Mouse (Mus musculus) heart, embryonic 13.5 days (tissue): ENCODE data around the gene Nap1l2. TPM values are rescaled to one million over a fixed set of nuclear protein-coding genes. Genes with fewer than 3 reads are reported as not detected.
"Not testable (repeated sequence)": the region's sequence is repeated elsewhere in the genome, so short reads cannot be mapped to it uniquely, and the experiment has no call there.

Experiments
- ATAC-seq: fragments of 200-750 bp; cut with Nextera tagmentation; 2 replicates; pipeline ENCODE4 v1.8.0; 2017; ENCODE audit warnings: moderate TSS enrichment; ENCODE audit not compliant: insufficient number of reproducible peaks, low FRiP score, low TSS enrichment; ENCODE audit errors: extremely low read depth
- H3K27ac ChIP-seq: fragments of 300-500 bp; sonication (generic); replicated peaks from 2 replicates; pipeline ENCODE4 v1.5.1; 2015; ENCODE audit warnings: moderate library complexity, mild to moderate bottlenecking, inconsistent platforms
- H3K27me3 ChIP-seq: fragments of 300-500 bp; sonication (generic); replicated peaks from 2 replicates; pipeline ENCODE4 v1.6.1; 2015; ENCODE audit warnings: mild to moderate bottlenecking, inconsistent platforms
- H3K36me3 ChIP-seq: fragments of 300-500 bp; sonication (generic); 2 replicates; pipeline ENCODE4 v1.6.1; 2015; ENCODE audit warnings: mild to moderate bottlenecking, inconsistent platforms
- H3K4me1 ChIP-seq: fragments of 300-500 bp; sonication (generic); 2 replicates; pipeline ENCODE4 v1.6.1; 2015; ENCODE audit warnings: inconsistent platforms
- H3K4me2 ChIP-seq: fragments of 300-500 bp; sonication (generic); 2 replicates; pipeline ENCODE4 v1.6.1; 2015; ENCODE audit warnings: inconsistent platforms, mild to moderate bottlenecking, moderate library complexity
- H3K4me3 ChIP-seq: fragments of 300-500 bp; sonication (generic); 2 replicates; pipeline ENCODE4 v1.5.1; 2015; ENCODE audit warnings: moderate library complexity, mild to moderate bottlenecking, inconsistent platforms
- H3K9ac ChIP-seq: fragments of 300-500 bp; sonication (generic); 2 replicates; pipeline ENCODE4 v1.6.1; 2015; ENCODE audit warnings: inconsistent platforms, mild to moderate bottlenecking, moderate library complexity
- H3K9me3 ChIP-seq: fragments of 300-500 bp; sonication (generic); 2 replicates; pipeline ENCODE4 v1.6.1; 2016; ENCODE audit warnings: inconsistent platforms
- WGBS: fragments of 180-500 bp; shearing (Covaris S2); methylation state at CpG from one replicate; pipeline ENCODE4 v1.1.7; 2015; ENCODE audit warnings: mixed read lengths; 5-methylcytosine and 5-hydroxymethylcytosine counted together
- polyA plus RNA-seq: library from polyadenylated mRNA; unstranded; fragments of >200 nt; fragmentation: Nextera tagmentation; extraction: Ambion mirVana; gene quantifications from 2 replicates; pipeline ENCODE4 v1.2.1, GENCODE M21; 2015

Nap1l2 gene
- polyA plus RNA-seq, result 0.83 and 0.98 TPM in 2 replicates

DNA sequence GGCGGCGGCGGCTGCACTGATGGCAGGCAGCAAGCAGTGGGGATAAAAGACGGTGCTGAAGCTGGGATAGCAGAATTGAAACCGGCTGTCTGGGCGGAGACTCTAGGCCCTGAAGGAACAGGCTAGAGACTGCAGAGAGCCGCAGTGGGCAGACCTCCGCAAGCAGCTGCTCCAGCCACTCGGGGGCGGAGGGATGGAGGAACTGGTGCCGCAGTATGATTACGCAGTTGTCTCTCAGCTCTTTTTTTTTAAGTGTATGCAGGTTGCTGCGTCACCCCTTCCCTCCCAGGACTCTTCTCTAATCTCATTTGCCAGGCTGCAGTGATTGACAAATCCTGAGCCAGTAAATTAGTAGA is at the start of gene Nap1l2:
Nap1l2 (minus strand) TSS at position 210 of the 356 bp plus-strand sequence.
- Histone ChIP-seq H3K9me3 (no peaks in the 10 kb centered on the region), H3K4me1 (no peaks in the 10 kb centered on the region), H3K27me3 (peaks cover 41% of the 10 kb centered on the region), H3K9ac (peak within 1 kb of the TSS; percentile 37; the same call in 1 of the 2 replicates), H3K36me3 (no peaks in the 10 kb centered on the region), H3K27ac (no peak within 1 kb of the TSS), H3K4me3 (peak within 1 kb of the TSS; percentile 54), H3K4me2 (peak within 1 kb of the TSS; percentile 72)
- no peak for ATAC-seq
- 7% methylated on average over 13 of the region's 13 CpGs for WGBS

DNA sequence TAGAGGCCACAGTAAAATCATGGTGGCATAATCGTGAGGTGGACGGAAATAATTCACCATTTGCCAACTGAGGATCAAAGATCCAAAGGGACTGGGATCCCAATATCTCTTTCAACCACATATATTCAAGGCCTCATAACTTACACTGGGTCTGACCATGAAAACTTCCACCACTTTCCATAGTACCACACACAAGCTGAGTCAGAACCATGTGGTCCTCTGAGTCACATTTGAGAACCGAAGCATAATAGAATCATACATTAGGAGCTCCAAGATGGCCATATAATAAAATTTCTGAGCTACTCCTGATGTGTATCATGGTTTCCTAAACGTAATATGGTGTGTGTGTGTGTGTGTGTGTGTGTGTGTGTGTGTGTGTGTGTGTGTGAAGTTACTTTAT is 28.8 kb upstream of the Nap1l2 start:
- ATAC-seq, result no peak
- peaks cover 45% of the 10 kb centered on the region for H3K27me3 ChIP-seq
- no peaks in the 10 kb centered on the region for H3K9me3 ChIP-seq
- no peaks in the 10 kb centered on the region for H3K36me3 ChIP-seq
- H3K4me3 ChIP-seq, result no peak overlapping the region
- WGBS, result 74% methylated on average over 4 of the region's 4 CpGs
- H3K4me1 ChIP-seq, result no peaks in the 10 kb centered on the region
- H3K9ac ChIP-seq, result no peak overlapping the region
- H3K4me2 ChIP-seq, result no peak overlapping the region
- H3K27ac ChIP-seq, result no peak overlapping the region

DNA sequence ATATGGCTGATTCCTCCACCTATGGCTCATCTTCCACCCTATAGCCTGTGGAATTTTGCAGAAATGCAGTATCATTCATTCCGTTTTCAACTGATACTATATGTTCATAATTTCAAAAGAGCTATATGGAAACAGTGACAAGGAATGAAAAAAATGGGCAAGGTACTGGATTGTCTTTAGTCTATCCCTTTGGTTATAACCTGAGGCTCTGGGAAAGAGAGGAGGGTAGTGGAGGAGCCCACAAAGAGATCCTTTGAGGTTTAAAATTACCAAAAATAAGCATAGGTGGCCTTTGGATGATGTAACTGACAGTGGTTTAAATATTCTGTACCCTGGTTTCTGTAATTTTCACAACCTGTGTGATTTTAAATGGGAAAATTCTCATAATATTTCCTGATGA is 389 bp upstream of the Nap1l2 start:
- Histone ChIP-seq H3K9ac (no peak overlapping the region), H3K4me2 (peak overlapping the region; percentile 72), H3K4me3 (peak overlapping the region; percentile 54), H3K27me3 (peaks cover 41% of the 10 kb centered on the region), H3K9me3 (no peaks in the 10 kb centered on the region), H3K36me3 (no peaks in the 10 kb centered on the region), H3K4me1 (no peaks in the 10 kb centered on the region), H3K27ac (no peak overlapping the region)
- no peak for ATAC-seq
- 26% methylated on average over 1 of the region's 1 CpGs for WGBS

DNA sequence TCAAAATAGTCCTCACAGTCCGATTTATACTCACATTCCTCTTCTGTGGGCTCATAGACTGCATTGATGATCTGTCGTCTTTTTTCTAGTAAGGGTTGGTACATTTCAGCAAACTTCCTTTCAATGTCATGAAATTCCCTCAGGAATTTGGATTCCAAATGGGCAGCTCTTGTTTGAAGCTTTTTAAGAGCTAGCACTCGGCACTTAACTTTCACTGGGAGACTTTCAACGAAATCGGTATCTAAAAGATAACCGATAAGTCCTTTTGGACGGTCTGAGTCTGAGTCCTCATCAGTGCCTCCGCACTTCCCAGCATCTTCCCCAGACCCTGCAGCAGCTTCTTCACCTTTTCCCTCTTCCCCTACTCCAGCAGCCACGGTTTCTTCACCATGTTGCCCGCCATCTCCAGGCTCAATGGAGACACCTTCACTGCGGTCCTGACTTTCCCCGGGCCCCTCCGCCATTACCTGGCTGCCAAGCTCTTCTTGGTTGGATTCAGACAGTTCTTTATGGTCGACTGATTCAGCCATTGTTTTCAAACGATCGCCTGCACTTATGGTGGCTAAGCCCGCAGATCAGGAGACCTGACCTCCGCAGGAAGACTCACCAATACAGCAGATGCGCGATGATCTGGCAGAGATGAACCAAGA is 534 bp downstream of the Nap1l2 start:
- H3K9ac ChIP-seq, result peak overlapping the region; percentile 37; the same call in 1 of the 2 replicates
- ATAC-seq, result no peak
- WGBS, result 15% methylated on average over 20 of the region's 20 CpGs

DNA sequence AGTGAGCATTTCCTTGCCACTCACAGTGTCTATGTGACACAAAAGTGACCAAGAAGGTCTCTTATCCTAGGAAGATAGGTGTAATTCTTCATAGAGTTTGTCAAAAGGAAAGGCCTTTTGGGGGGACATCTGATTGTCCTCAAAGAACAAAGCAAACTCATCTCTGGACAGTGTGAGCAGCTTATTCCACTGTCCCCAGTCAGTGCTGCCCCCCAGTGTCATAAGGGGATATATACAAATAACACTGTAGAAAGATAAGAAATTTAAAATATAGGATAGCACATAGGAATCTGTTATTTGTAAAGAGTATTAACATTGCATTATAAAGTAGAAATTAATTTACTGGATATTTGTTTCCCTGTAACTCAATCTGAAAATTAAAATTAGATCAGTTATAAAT is 2.9 kb downstream of the Nap1l2 start:
- H3K27ac ChIP-seq, result no peak overlapping the region
- no peak overlapping the region for H3K9ac ChIP-seq
- no peak for ATAC-seq
- peaks cover 46% of the 10 kb centered on the region for H3K27me3 ChIP-seq
- no peaks in the 10 kb centered on the region for H3K9me3 ChIP-seq
- H3K4me3 ChIP-seq, result no peak overlapping the region
- H3K4me1 ChIP-seq, result no peaks in the 10 kb centered on the region
- H3K36me3 ChIP-seq, result no peaks in the 10 kb centered on the region
- no peak overlapping the region for H3K4me2 ChIP-seq

More for the DNA sequence above, 534 bp downstream of the Nap1l2 start:
- Histone ChIP-seq H3K36me3 (no peaks in the 10 kb centered on the region), H3K4me3 (peak overlapping the region; percentile 54), H3K27ac (no peak overlapping the region), H3K4me2 (peak overlapping the region; percentile 72), H3K9me3 (no peaks in the 10 kb centered on the region), H3K4me1 (no peaks in the 10 kb centered on the region), H3K27me3 (peaks cover 41% of the 10 kb centered on the region)

DNA sequence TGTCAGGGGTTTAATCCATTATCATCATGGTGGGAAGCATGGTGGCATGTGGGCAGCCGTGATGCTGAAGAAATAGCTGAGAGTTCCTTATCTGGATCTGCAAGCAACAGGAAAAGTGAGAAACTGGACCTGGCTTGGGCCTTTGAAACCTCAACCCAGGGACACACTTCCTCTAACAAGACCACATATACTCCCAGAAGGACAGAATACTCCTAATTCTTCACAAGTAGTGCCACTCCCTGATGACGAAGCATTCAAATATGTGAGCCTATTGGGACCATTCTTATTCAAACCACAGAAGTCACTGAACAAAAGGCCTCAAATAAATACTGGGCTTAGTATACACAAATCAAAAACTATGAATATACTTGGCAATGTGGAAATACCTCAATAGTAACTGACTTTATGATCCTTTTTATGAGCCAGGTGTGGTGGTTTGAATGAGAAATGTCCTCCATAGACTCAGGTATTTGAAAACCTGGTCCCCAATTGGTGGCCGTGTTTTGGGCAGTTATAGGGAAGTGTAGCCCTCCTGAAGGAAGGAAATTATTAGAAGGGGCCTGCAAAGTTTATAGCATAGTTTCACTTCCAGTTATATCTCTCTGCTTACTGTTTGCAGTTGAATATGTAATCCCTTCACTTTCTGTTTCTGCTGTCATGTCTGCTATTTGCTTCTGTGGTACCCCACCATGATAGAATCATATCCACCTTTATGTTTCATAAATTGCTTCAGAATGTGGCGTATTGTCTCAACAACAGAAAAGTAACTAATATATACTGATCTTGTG is 6.5 kb downstream of the Nap1l2 start:
- H3K36me3 ChIP-seq, result no peaks in the 10 kb centered on the region
- ATAC-seq, result no peak
- H3K4me2 ChIP-seq, result no peak overlapping the region
- H3K27ac ChIP-seq, result no peak overlapping the region
- H3K27me3 ChIP-seq, result peaks cover 31% of the 10 kb centered on the region
- H3K4me3 ChIP-seq, result no peak overlapping the region
- 56% methylated on average over 4 of the region's 4 CpGs for WGBS
- no peaks in the 10 kb centered on the region for H3K4me1 ChIP-seq
- H3K9me3 ChIP-seq, result no peaks in the 10 kb centered on the region
- no peak overlapping the region for H3K9ac ChIP-seq

DNA sequence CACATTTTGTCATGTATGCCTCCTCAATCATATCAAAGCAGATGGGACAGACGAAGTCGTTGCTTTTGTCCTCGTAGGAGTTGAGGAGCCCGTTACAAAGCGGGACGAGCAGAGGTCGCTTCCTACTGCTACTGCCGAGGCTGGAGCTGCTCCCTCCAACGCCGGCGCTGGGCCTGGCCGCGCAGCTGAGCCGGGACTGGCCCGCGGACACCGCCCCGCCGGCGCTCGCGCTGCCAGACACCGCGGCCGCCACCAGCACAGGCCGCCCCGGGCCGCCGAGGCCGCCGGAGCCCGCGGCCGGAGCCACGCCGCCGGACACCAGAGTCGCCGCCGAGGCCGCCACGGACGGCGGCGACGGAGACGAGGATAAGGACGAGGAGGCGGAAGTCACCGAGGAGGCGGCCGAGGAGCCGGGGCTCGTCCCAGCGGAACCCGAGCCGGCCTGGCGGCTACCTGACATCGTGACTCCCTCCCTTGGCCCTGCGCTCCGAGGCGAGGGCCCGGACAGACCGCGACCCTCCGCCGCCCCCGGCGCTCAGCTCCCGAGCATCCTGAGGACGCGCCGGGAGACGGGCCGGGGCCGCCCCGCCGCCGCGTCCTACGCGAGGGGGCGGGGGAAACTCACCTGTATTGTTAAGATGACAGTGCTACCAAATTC is 21.4 kb downstream of the Nap1l2 start:
- Histone ChIP-seq H3K27me3 (peaks cover 22% of the 10 kb centered on the region), H3K4me3 (peak overlapping the region; percentile 43), H3K4me2 (peak overlapping the region; percentile 59)
- H3K9me3 ChIP-seq, H3K36me3 ChIP-seq, H3K9ac ChIP-seq, H3K4me1 ChIP-seq, H3K27ac ChIP-seq: not testable (repeated sequence)
- 20% methylated on average over 24 of the region's 83 CpGs for WGBS
- ATAC-seq, result peak; percentile 61; the same call in 1 of the 2 replicates

DNA sequence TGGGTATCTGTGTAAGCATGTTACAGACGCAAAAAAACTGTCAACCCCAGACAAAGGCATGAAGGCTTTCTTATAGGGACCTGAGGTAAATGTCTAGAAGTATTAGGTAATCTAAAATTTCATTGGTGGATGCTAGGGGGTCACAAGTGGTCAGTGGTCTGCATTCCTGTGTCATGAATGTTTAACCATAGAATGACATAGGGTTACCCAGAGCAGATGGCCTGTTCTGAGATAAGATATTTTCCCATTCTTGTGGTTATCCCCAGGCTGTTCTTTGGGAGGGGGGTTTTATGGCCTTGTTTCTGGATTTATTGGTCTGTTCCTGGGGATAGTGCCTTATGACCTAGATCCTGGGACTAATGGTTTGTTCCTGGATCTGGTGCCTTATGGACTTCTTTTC is 30.3 kb downstream of the Nap1l2 start:
- H3K27me3 ChIP-seq, result peaks cover 46% of the 10 kb centered on the region
- no peak overlapping the region for H3K27ac ChIP-seq
- H3K9me3 ChIP-seq, result no peaks in the 10 kb centered on the region
- WGBS, result 41% methylated on average over 1 of the region's 1 CpGs
- H3K36me3 ChIP-seq, result no peaks in the 10 kb centered on the region
- no peak overlapping the region for H3K4me3 ChIP-seq
- ATAC-seq, result no peak
- H3K4me1 ChIP-seq, result no peaks in the 10 kb centered on the region
- no peak overlapping the region for H3K9ac ChIP-seq
- no peak overlapping the region for H3K4me2 ChIP-seq

DNA sequence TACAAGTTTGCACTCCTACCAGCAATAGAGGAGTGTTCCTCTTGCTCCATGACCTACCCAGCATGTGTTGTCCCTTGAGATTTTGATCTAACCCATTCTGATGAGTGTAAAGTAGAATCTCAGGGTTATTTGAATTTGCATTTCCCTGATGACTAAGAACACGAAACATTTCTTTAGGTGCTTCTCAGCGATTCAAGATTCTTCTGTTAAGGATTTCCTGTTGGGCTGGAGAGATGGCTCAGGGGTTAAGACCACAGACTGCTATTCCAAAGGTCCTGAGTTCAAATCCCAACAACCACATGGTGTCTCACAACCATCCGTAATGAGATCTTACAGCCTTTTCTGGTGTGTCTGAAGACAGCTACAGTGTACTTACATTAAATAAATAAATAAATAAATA is 47.9 kb downstream of the Nap1l2 start:
- ATAC-seq, result no peak
- Histone ChIP-seq H3K9me3 (no peaks in the 10 kb centered on the region), H3K4me2 (no peak overlapping the region), H3K27ac (no peak overlapping the region), H3K4me3 (no peak overlapping the region), H3K36me3 (no peaks in the 10 kb centered on the region), H3K9ac (no peak overlapping the region), H3K4me1 (no peaks in the 10 kb centered on the region), H3K27me3 (no peaks in the 10 kb centered on the region; the same call in none of the 2 replicates)
- 75% methylated on average over 3 of the region's 3 CpGs for WGBS
